Mouse (Mus musculus) MN1 (cell line): ENCODE results near the gene 4930590J08Rik.
A peak's percentile ranks its signal among the peaks of the same experiment; 100 is the strongest.
"Not testable (repeated sequence)": the region's sequence is repeated elsewhere in the genome, so short reads cannot be mapped to it uniquely, and the experiment has no call there.

Source experiments
- DNase-seq: peaks from one replicate; pipeline ENCODE4 v3.0.0-alpha.2; 2016; ENCODE audit warnings: low spot score

Gene 4930590J08Rik

GRCm38 (mm10) chr6:91902509-91902908, at the start of gene 4930590J08Rik:
Gene 4930590J08Rik, plus strand, starts transcription at chr6:91902809.
- not testable (repeated sequence) for DNase-seq

GRCm38 (mm10) chr6:91858339-91858738, 44.3 kb upstream of the 4930590J08Rik start:
- DNase-seq = no peak

GRCm38 (mm10) chr6:91862848-91863247, 39.8 kb upstream of the 4930590J08Rik start:
- no peak for DNase-seq

- DNase-seq = no peak
These were observed 38.0 kb upstream of the 4930590J08Rik start for GRCm38 (mm10) chr6:91864595-91864994.

- DNase-seq = no peak
These were observed 37.0 kb upstream of the 4930590J08Rik start for GRCm38 (mm10) chr6:91865601-91866000.

GRCm38 (mm10) chr6:91868091-91868490, 34.5 kb upstream of the 4930590J08Rik start:
- DNase-seq = no peak

- DNase-seq = no peak
These were observed 29.8 kb upstream of the 4930590J08Rik start for GRCm38 (mm10) chr6:91872781-91873180.

GRCm38 (mm10) chr6:91877885-91878651, 24.5 kb upstream of the 4930590J08Rik start, which contains the start of gene Ccdc174:
Gene Ccdc174, plus strand, starts transcription at chr6:91878053.
- peak; percentile 98 for DNase-seq

GRCm38 (mm10) chr6:91883859-91884258, 18.8 kb upstream of the 4930590J08Rik start:
- no peak for DNase-seq

GRCm38 (mm10) chr6:91889255-91889906, 13.2 kb upstream of the 4930590J08Rik start:
- DNase-seq = no peak

- no peak for DNase-seq
These were observed 12.0 kb upstream of the 4930590J08Rik start for GRCm38 (mm10) chr6:91890615-91891014.

- DNase-seq = no peak
These were observed 10.8 kb upstream of the 4930590J08Rik start for GRCm38 (mm10) chr6:91891776-91892175.

- DNase-seq = no peak
These were observed 5.8 kb upstream of the 4930590J08Rik start for GRCm38 (mm10) chr6:91896783-91897182.

GRCm38 (mm10) chr6:91901505-91901904, 1.1 kb upstream of the 4930590J08Rik start:
- peak; percentile 78 for DNase-seq

GRCm38 (mm10) chr6:91914011-91914410, 11.4 kb downstream of the 4930590J08Rik start:
- no peak for DNase-seq

- DNase-seq = no peak
These were observed 14.7 kb downstream of the 4930590J08Rik start for GRCm38 (mm10) chr6:91917286-91917685.

- no peak for DNase-seq
These were observed 15.1 kb downstream of the 4930590J08Rik start for GRCm38 (mm10) chr6:91917716-91918115.

- no peak for DNase-seq
These were observed 28.6 kb downstream of the 4930590J08Rik start for GRCm38 (mm10) chr6:91931231-91931630.

GRCm38 (mm10) chr6:91938491-91938890, 35.9 kb downstream of the 4930590J08Rik start:
- no peak for DNase-seq

GRCm38 (mm10) chr6:91948426-91948825, 45.8 kb downstream of the 4930590J08Rik start:
- peak; percentile 13 for DNase-seq

- DNase-seq = not testable (repeated sequence)
These were observed 55.4 kb downstream of the 4930590J08Rik start for GRCm38 (mm10) chr6:91958015-91958414.

- no peak for DNase-seq
These were observed 57.6 kb downstream of the 4930590J08Rik start for GRCm38 (mm10) chr6:91960028-91960811.
